Mouse (Mus musculus): ENCODE results near the gene Pdcd6ip.

Pdcd6ip gene

DNA sequence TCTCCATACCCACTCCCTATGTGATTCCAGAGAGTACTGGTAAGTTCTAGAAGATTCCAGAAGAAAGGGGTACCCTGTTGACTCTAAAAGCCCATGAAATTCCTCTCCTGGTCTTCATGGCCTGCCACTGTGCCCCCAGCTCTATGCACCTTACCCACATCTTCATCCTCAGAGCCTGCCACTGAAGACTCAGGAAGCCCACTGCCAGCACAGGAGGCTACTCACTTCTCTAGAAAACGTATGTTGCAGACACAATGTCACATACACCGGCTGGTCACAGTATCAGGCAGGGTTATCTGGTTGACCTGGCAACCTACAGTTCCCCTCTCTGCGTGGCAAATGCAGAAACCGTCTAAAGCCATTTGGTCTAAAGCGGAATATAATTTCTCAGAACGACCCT is 91.0 kb downstream of the Pdcd6ip start:
- no peak for DNase-seq

DNA sequence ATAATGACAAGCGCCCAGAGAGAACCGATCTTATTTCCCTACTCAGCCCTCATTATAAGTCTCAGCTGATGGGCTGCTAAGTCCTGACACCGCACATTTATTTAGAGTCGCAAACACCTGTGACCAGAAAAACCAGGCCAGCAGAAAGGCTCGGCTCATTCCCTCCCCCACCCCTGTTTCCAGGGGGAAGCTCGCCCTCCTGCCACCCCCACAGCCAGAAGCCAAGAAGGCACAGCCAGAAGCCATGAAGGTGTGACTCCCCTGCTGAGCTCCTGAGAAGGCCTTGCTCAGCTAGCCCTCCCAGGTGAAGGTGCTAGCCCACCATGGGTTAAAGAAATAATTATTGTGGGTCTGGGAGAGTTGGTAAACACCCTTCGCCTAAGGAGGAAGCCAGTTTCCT is 97.3 kb downstream of the Pdcd6ip start:
- DNase-seq = no peak

DNA sequence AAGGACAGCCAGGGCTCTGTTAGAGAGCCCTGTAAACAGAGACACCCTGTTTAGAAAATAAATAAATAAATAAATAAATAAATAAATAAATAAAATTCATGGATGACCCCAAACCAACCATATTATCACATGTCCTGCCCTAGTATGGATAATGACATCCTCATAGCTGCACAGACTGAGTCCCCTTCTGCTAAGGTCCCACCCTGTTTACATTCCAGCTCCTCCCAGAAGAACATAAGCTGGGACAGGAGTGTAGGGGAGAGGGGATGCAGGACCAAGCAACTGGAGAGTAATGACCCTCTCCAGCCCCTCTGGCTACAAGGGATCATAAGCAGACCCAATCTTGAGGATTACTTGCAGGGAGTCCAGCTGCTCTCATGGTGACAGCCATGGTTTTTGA is 105.9 kb downstream of the Pdcd6ip start:
- no peak for DNase-seq

Measured in right cerebral cortex, postnatal 4 days (tissue).